Mouse (Mus musculus) ovary, postnatal 14 days (tissue): ENCODE measurements around the gene Vav3.

Experiments used
- DNase-seq: peaks from one replicate; pipeline ENCODE4 v3.0.0; 2022; ENCODE audit warnings: low spot score

The Vav3 gene

GRCm38 (mm10) chr3:109578347-109578746 is 237.9 kb downstream of the Vav3 start:
- no peak for DNase-seq

- DNase-seq, result no peak
These were observed 238.5 kb downstream of the Vav3 start for GRCm38 (mm10) chr3:109578983-109579382.

- DNase-seq, result no peak
These were observed 245.5 kb downstream of the Vav3 start for GRCm38 (mm10) chr3:109585946-109586345.

- no peak for DNase-seq
These were observed 252.5 kb downstream of the Vav3 start for GRCm38 (mm10) chr3:109592970-109593369.

- no peak for DNase-seq
These were observed 255.6 kb downstream of the Vav3 start for GRCm38 (mm10) chr3:109596084-109596483.

GRCm38 (mm10) chr3:109600699-109601451 is 260.4 kb downstream of the Vav3 start:
- DNase-seq, result no peak

- no peak for DNase-seq
These were observed 262.3 kb downstream of the Vav3 start for GRCm38 (mm10) chr3:109602753-109603152.

- DNase-seq, result no peak
These were observed 265.7 kb downstream of the Vav3 start for GRCm38 (mm10) chr3:109606121-109606520.

GRCm38 (mm10) chr3:109621721-109622120 is 281.3 kb downstream of the Vav3 start:
- no peak for DNase-seq

- no peak for DNase-seq
These were observed 281.9 kb downstream of the Vav3 start for GRCm38 (mm10) chr3:109622361-109622760.

GRCm38 (mm10) chr3:109622816-109623215 is 282.4 kb downstream of the Vav3 start:
- no peak for DNase-seq

GRCm38 (mm10) chr3:109623770-109624169 is 283.3 kb downstream of the Vav3 start:
- no peak for DNase-seq

- no peak for DNase-seq
These were observed 295.6 kb downstream of the Vav3 start for GRCm38 (mm10) chr3:109636045-109636444.

- no peak for DNase-seq
These were observed 298.9 kb downstream of the Vav3 start for GRCm38 (mm10) chr3:109639386-109639785.

GRCm38 (mm10) chr3:109640796-109641195 is 300.3 kb downstream of the Vav3 start:
- DNase-seq, result no peak

GRCm38 (mm10) chr3:109648242-109648641 is 307.8 kb downstream of the Vav3 start:
- no peak for DNase-seq

GRCm38 (mm10) chr3:109651479-109651878 is 311.0 kb downstream of the Vav3 start:
- DNase-seq, result no peak

- no peak for DNase-seq
These were observed 312.6 kb downstream of the Vav3 start for GRCm38 (mm10) chr3:109652860-109653631.

- no peak for DNase-seq
These were observed 313.9 kb downstream of the Vav3 start for GRCm38 (mm10) chr3:109654386-109654785.

GRCm38 (mm10) chr3:109671716-109672115 is 331.3 kb downstream of the Vav3 start:
- no peak for DNase-seq

GRCm38 (mm10) chr3:109672925-109673324 is 332.5 kb downstream of the Vav3 start:
- DNase-seq, result no peak

GRCm38 (mm10) chr3:109680281-109680680 is 339.8 kb downstream of the Vav3 start:
- DNase-seq, result no peak

- DNase-seq, result no peak
These were observed 341.4 kb downstream of the Vav3 start for GRCm38 (mm10) chr3:109681863-109682262.
